Mouse (Mus musculus) testis, adult 2 months (tissue): ENCODE measurements around the gene Rad51b. TPM values are rescaled to one million over a fixed set of nuclear protein-coding genes. Genes with fewer than 3 reads are reported as not detected.

ENCODE experiments used
- H3K27ac ChIP-seq: fragments of 200-500 bp; 2 replicates; pipeline ENCODE4 v1.5.1; 2012; ENCODE audit warnings: low read depth, low read length; ENCODE audit not compliant: control insufficient read depth, insufficient read depth
- H3K27me3 ChIP-seq: fragments of 200-500 bp; 2 replicates; pipeline ENCODE4 v1.6.1; 2012; ENCODE audit warnings: mild to moderate bottlenecking, low read length, moderate library complexity; ENCODE audit not compliant: control insufficient read depth, insufficient read depth
- H3K36me3 ChIP-seq: fragments of 200-500 bp; 2 replicates; pipeline ENCODE4 v1.6.1; 2012; ENCODE audit warnings: mild to moderate bottlenecking, low read length; ENCODE audit not compliant: control insufficient read depth, insufficient read depth
- H3K4me1 ChIP-seq: fragments of 200-500 bp; 2 replicates; pipeline ENCODE4 v1.6.1; 2012; ENCODE audit warnings: low read length; ENCODE audit not compliant: control insufficient read depth, insufficient read depth
- H3K4me3 ChIP-seq: fragments of 200-500 bp; 2 replicates; pipeline ENCODE4 v1.5.1; 2012; ENCODE audit warnings: low read depth, mild to moderate bottlenecking, low read length, moderate library complexity, mixed read lengths; ENCODE audit not compliant: control insufficient read depth
- CTCF ChIP-seq: fragments of 200-500 bp; IDR thresholded peaks from 2 replicates; pipeline ENCODE4 v1.5.1; 2012; ENCODE audit warnings: low read depth, mild to moderate bottlenecking, inconsistent platforms, low read length, moderate library complexity; ENCODE audit not compliant: control insufficient read depth, insufficient read depth, insufficient replicate concordance
- POLR2A ChIP-seq: fragments of 200-500 bp; IDR thresholded peaks from 2 replicates; pipeline ENCODE4 v1.6.1; 2012; ENCODE audit warnings: low read depth, mild to moderate bottlenecking, inconsistent platforms, low read length, moderate library complexity; ENCODE audit not compliant: control insufficient read depth
- polyA plus RNA-seq: library from polyadenylated mRNA; depleted of rRNA; stranded (reverse); fragments of >200 nt; gene quantifications from 2 replicates; pipeline ENCODE4 v1.2.3, GENCODE M21; 2012

Gene Rad51b
- polyA plus RNA-seq, 1 experiment: 2.7 TPM

DNA sequence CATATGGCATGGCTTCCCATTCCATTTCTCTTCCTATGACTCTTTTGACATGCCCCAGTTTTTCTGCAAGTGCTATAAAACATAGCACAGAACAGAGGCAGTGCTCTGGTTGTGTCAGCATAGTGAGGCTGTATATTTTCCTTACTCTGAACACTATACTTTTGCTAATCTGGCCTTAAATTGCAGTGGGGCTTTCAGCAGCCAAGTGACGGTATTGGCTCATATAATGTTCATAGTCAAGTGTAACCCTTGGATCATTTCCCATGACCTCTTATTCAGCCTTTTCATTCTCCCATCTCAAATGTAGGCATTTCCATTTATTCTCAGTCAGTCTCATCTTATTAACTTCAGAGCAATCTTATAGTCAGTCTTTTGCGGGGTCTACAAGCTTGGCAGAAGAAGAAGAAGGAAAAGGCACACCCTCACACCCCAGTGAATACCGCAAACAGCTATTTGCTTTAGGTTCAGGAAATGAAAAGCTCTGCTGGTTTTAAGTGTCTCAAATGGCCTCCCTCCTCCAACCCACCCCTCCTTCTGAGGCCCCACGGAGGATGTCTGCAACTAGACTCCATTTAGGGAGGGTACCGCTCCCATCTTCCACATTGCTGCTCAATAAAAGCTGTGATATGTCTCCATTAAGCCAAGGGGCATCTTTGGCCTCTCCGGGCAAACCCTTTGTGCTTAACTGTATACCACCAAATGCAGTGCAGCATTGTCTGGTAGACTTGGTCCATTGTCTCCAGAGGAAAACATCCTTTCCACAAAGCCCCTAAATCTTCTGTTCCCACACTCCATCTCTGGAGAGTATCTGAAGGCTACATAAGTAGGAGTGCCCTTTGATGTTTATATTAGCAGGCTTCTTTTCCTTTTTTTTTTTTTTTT, 277.3 kb downstream of the Rad51b start:
- no peak overlapping the region for H3K27ac ChIP-seq
- TF ChIP-seq POLR2A (no peak), CTCF (no peak)
- no peaks in the 10 kb centered on the region for H3K27me3 ChIP-seq
- no peaks in the 10 kb centered on the region for H3K36me3 ChIP-seq
- no peak overlapping the region for H3K4me3 ChIP-seq
- no peaks in the 10 kb centered on the region for H3K4me1 ChIP-seq

DNA sequence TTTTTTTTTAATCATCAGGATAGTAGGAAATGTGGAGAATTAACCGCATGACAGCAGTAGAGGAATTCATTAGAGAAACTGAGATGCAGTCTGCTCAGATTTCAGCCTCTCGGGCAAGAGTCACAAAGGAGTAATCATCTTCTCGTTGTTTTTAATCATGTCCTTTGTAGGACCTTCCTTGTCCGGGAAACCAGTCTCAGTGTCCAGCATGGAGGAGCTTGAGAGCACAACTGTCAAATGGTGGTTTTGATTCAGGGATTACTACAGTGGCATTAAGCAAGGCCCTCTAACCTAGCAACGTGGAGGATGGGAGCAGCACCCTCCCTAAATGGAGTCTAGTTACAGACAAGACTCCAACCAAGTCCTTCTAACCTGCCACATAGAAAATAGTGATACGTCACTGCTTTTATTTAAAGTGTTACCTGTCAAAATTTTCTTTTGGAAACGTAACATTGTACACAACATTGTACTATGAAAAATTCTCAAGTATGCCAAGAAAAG, 278.0 kb downstream of the Rad51b start:
- Histone ChIP-seq H3K4me3 (no peak overlapping the region), H3K27me3 (no peaks in the 10 kb centered on the region), H3K27ac (no peak overlapping the region), H3K4me1 (no peaks in the 10 kb centered on the region), H3K36me3 (no peaks in the 10 kb centered on the region)
- TF ChIP-seq POLR2A (no peak), CTCF (no peak)

DNA sequence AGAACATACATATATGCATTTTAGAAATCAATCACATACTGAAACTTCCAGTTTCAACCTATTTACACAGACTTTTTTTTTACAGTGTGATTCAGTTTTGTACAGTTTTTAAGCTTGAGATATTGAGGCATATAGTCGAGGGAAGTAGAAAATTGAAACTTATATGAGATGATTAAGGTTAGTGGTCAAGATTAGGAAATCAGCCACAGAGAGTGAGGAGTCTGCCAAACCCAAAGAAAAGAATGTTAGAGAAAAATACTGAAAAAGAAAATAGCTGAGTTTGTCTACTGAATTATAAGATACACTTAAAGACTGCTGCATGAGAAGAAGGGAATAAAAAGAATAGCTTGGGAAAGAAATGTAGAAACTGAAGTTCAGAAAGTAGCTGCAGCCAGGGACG, 280.4 kb downstream of the Rad51b start:
- Histone ChIP-seq H3K4me1 (no peaks in the 10 kb centered on the region), H3K27me3 (no peaks in the 10 kb centered on the region), H3K27ac (no peak overlapping the region), H3K36me3 (no peaks in the 10 kb centered on the region), H3K4me3 (no peak overlapping the region)
- TF ChIP-seq CTCF (no peak), POLR2A (no peak)

DNA sequence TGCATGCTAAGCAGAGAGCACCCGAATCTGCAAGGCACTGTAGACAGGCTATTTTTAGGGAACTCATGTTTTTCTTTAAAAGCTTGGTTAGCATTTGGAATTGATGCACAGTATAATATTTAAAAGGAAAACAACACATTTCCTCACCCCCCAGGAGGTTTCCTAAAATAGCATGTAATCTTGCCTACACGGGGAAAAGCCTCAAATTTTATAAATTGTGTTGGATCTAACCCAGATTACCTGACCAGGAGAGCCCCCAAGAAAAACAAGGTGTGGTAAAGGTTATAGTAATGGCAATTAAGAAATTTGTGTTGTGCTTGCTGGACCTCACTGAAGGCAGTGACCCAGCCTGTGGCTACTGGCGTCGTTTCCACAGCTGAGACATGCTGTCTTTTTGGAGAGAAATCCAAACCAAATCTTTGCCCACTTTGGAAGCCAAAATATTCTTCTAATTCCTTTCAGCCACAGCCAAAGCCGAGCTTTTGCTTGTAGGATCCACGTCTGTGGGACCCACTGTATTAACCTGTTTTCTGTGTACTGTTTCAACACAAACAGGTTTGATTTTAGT, 282.0 kb downstream of the Rad51b start:
- Histone ChIP-seq H3K27ac (no peak overlapping the region; the same call in 1 of the 2 replicates), H3K27me3 (no peaks in the 10 kb centered on the region), H3K36me3 (no peaks in the 10 kb centered on the region), H3K4me1 (no peaks in the 10 kb centered on the region), H3K4me3 (no peak overlapping the region)
- TF ChIP-seq POLR2A (no peak), CTCF (no peak)

DNA sequence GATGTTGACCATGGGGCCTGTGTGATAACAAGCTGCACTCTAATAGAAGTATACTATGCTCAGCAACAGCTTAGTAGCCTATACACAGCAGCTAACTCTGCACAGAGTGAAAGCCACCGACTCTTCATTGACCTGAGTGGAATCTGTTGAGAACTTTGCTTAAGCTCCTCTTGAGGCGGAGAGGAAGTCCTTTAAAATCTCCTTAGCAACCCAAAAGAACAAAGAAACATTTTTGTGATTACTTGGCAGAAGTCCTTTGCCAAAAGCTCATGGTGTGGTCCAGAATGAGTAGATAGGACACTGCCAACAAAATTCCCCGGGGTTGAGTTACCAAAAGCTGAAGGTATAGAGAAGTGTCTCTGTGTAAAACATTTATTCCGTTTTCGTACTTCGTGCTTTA, 282.8 kb downstream of the Rad51b start:
- H3K27ac ChIP-seq: no peak overlapping the region

DNA sequence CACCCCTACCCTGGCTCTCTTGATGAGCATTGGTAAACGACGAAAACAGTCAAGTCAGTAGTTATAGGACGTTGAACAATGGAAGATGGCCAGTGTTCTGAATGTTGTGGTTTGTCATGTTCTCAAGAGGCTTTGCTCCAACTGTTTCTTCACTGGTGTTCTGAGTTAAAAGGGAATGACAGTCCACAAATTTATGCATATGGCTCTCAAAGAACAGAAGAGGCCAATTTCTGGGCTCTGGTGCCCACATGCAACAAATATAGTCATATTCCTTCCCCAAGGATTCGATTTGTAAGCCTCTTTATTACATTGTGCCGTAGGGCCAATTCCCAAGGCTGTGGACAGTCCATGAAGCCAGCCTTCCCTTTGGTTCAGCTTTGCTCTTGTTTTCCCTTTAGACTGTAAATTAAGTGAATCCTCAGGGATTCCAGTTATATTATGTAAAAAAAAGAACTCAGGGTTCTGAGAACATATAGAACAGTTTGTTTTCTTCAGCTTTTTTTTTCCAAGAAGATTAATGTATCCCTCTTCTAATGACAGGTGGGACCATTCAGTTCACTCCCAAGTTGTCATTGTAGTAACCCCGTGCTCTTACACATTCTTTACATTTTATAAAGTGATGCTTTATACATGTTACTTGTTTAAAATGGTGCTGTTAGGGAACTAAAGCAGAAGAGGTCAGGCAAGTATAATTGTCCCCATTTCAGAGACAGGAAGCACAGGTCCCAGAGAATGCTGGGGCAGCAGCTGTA, 287.6 kb downstream of the Rad51b start:
- H3K27me3 ChIP-seq: no peaks in the 10 kb centered on the region
- H3K4me1 ChIP-seq: no peaks in the 10 kb centered on the region
- H3K27ac ChIP-seq: no peak overlapping the region
- TF ChIP-seq CTCF: no peak
- TF ChIP-seq POLR2A: no peak
- H3K4me3 ChIP-seq: no peak overlapping the region
- H3K36me3 ChIP-seq: no peaks in the 10 kb centered on the region

More for the DNA sequence above, 282.8 kb downstream of the Rad51b start:
- TF ChIP-seq CTCF (no peak), POLR2A (no peak)
- no peaks in the 10 kb centered on the region for H3K27me3 ChIP-seq
- no peaks in the 10 kb centered on the region for H3K36me3 ChIP-seq
- no peak overlapping the region for H3K4me3 ChIP-seq
- H3K4me1 ChIP-seq: no peaks in the 10 kb centered on the region

DNA sequence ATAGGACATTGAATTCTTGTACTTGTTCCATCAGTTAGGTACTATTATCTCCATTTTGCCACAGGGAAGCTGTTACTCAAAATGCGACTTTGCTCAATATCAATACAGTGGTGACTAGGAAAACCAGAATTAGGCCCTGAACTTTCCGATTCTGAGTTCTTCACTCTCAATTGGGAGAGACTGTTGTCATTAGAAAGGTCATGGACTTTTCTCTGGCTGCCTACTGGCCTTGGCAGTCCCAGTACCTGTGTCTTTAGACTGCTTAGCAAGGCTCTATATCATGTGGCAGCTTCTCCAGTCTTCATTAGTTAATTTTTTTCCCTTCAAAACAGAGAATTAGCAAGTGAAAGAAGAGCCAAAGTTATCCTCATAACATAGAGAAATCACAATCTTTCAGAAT, 288.3 kb downstream of the Rad51b start:
- Histone ChIP-seq H3K27me3 (no peaks in the 10 kb centered on the region), H3K36me3 (no peaks in the 10 kb centered on the region), H3K4me1 (no peaks in the 10 kb centered on the region), H3K4me3 (no peak overlapping the region), H3K27ac (no peak overlapping the region)
- TF ChIP-seq CTCF (no peak), POLR2A (no peak)
